Mouse (Mus musculus): ENCODE measurements around the gene Tcp10c. TPM values are rescaled to one million over a fixed set of nuclear protein-coding genes. Genes with fewer than 3 reads are reported as not detected.

The Tcp10c gene
- total RNA-seq, 2 experiments from 2014 or later = not detected

Other genes starting within 250 kb of the Tcp10c start
- not detected in 2 replicates for gene Unc93a, start 222.8 kb upstream of the Tcp10c start, total RNA-seq (2015; ENCODE audit: low replicate concordance)
- gene Unc93a, start 222.8 kb upstream of the Tcp10c start, total RNA-seq (2017; ENCODE audit: low replicate concordance) = not detected in 2 replicates
- gene Smok2a, start 133.4 kb upstream of the Tcp10c start, total RNA-seq (2015; ENCODE audit: low replicate concordance) = not detected in 2 replicates
- gene Smok2a, start 133.4 kb upstream of the Tcp10c start, total RNA-seq (2017; ENCODE audit: low replicate concordance) = not detected in 2 replicates
- not detected in 2 replicates for gene Smok2b, start 124.3 kb upstream of the Tcp10c start, total RNA-seq (2015; ENCODE audit: low replicate concordance)
- gene Smok2b, start 124.3 kb upstream of the Tcp10c start, total RNA-seq (2017; ENCODE audit: low replicate concordance) = 1.4 TPM in 1 of 2 replicates, not detected in the other